ENCODE assay signal across 8 mouse cellular contexts in genomic region chr5:134688718-134689284, GRCm38 (mm10). TPM values are rescaled to one million over a fixed set of nuclear protein-coding genes. Genes with fewer than 3 reads are reported as not detected.
DNase-seq lines count a peak whose midpoint lies in the region; ATAC-seq lines count a peak whose summit lies in the region.

No protein-coding gene starts in this region.

- no peaks in the 10 kb centered on the region for H3K9me3 ChIP-seq in lung, embryonic 16.5 days (ENCODE audit: control insufficient read depth, low read length)

- H3K9ac ChIP-seq in lung, embryonic 16.5 days (ENCODE audit: low read length), result peak overlapping the region; percentile 57

- 0% methylated on average over 38 of the region's 38 CpGs for WGBS in lung, embryonic 16.5 days

- peaks cover 14% of the 10 kb centered on the region for H3K4me1 ChIP-seq in lung, embryonic 16.5 days (replicated peaks; ENCODE audit: control insufficient read depth, insufficient read depth, low read length)

- peak overlapping the region; percentile 73 for H3K4me3 ChIP-seq in lung, embryonic 16.5 days (ENCODE audit: low read length)

- ATAC-seq in hematopoietic stem cell, adult 5-6 weeks (replicated peaks in 1 of 2; ENCODE audit: insufficient read depth in 1 of 2, low FRiP score in 2 of 2, low TSS enrichment in 1 of 2, low read depth in 1 of 2, poor library complexity in 2 of 2, severe bottlenecking in 2 of 2), result peak; percentile 92 to 96
- ATAC-seq in lung, embryonic 16.5 days (ENCODE audit: low read depth), result peak; percentile 96

- H3K27me3 ChIP-seq in lung, embryonic 16.5 days (ENCODE audit: control insufficient read depth, insufficient read depth, low read depth, low read length), result no peaks in the 10 kb centered on the region

- H3K4me2 ChIP-seq in lung, embryonic 16.5 days (ENCODE audit: low read depth, low read length), result peak overlapping the region; percentile 74

- DNase-seq in MEL-GATA-1-ER (ENCODE audit: extremely low read depth, low read depth), result peak; percentile 94
- peak; percentile 96 for DNase-seq in cerebellum, adult 8-10 months
- peak; percentile 100 for DNase-seq in forelimb bud, embryonic 11.5 days (ENCODE audit: low read depth, low spot score)
- DNase-seq in layer of hippocampus, adult 9-10 months (ENCODE audit: low spot score), result peak; percentile 98
- peak; percentile 93 for DNase-seq in ovary, postnatal 10 days (ENCODE audit: low spot score)
- DNase-seq in thymus, postnatal 10 days (ENCODE audit: low spot score in 2 of 2), result peak; percentile 96 to 97

- peak overlapping the region; percentile 70 for H3K27ac ChIP-seq in lung, embryonic 16.5 days (ENCODE audit: low read length)

- H3K36me3 ChIP-seq in lung, embryonic 16.5 days (ENCODE audit: control insufficient read depth, insufficient read depth, low read length), result peaks cover 1% of the 10 kb centered on the region; the same call in 1 of the 2 replicates

RNA-seq across cellular contexts. Expression of gene Limk1, which starts 0.4 kb away (rescaled TPM):
- total RNA-seq in hematopoietic stem cell, adult 5-6 weeks (2017), result 15.9 and 19.9 TPM in 2 replicates
- 8.3 and 9.1 TPM in 2 replicates for polyA plus RNA-seq in lung, embryonic 16.5 days (2015; fragmentation: Nextera tagmentation; extraction: Ambion mirVana)

RNA-seq across cellular contexts. Expression of gene Eif4h, which starts 49.5 kb away (rescaled TPM):
- total RNA-seq in hematopoietic stem cell, adult 5-6 weeks (2017), result 180 and 255 TPM in 2 replicates
- polyA plus RNA-seq in lung, embryonic 16.5 days (2015; fragmentation: Nextera tagmentation; extraction: Ambion mirVana), result 493 and 502 TPM in 2 replicates

RNA-seq across cellular contexts. Expression of gene Eln, which starts 58.3 kb away (rescaled TPM):
- total RNA-seq in hematopoietic stem cell, adult 5-6 weeks (2017), result not detected in 2 replicates
- polyA plus RNA-seq in lung, embryonic 16.5 days (2015; fragmentation: Nextera tagmentation; extraction: Ambion mirVana), result 570 and 624 TPM in 2 replicates

Comparison
In these comparisons a context has a peak if more than half of its experiments do, and no peak if none do; other contexts are left out.
1. Peak in every context shown above with its lines: DNase-seq, ATAC-seq, H3K4me3 ChIP-seq and H3K27ac ChIP-seq.